Mouse (Mus musculus): Measurements from ENCODE around the gene Kif5c. TPM values are rescaled to one million over a fixed set of nuclear protein-coding genes. Genes with fewer than 3 reads are reported as not detected.

Gene Kif5c
- 205 and 215 TPM in 2 replicates for polyA plus RNA-seq (2015; fragmentation: Nextera tagmentation; extraction: Ambion mirVana)

DNA sequence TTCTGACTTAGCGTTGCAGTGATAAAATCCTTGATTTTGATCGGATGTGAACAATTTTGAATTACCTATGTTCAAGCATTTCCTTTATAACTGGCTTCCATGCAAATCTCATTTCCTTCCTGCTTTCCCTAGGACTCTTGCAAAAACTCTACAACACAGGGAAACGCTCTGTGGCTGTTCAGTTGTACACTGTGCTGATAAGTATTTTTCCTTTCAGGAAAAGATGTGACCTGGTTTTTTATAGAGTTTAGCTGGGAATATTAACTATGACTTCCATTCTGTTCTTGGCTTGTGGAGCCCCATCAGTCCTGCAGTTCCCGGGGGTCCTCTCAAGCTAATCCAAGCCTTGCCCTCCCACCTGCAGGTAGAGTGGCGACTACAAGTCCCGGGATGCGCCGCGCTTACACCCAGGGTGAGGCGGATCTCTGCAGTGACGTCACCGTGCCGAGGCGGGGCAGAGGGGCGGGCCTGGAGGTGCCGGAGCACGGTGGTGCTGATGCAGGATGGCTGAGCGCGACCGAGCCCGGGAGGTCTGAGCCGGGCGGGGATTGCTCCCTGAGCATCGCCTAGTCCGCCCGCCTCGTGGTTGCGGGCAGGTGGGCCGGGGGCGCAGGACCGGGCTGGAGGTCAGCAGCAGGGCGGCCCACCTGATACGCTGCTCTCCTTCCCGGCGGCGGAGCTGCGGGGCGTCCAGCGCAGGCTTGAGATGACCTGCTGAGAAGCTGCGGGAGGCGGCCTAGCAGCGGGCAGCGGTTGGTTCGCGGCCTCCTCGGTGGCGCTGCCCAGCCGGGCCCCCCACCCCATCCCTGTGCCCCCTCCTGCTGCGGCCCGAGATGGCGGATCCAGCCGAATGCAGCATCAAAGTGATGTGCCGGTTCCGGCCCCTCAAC lies at the start of gene Kif5c:
TSS of gene Kif5c (plus strand) at position 470 of the 890 bp plus-strand sequence.
- ATAC-seq (replicated peaks): peak; percentile 97
- Histone ChIP-seq H3K27me3 (replicated peaks) (no peaks in the 10 kb centered on the region), H3K9me3 (no peaks in the 10 kb centered on the region), H3K9ac (peak within 1 kb of the TSS; percentile 97), H3K4me3 (peak within 1 kb of the TSS; percentile 100), H3K27ac (peak within 1 kb of the TSS; percentile 96), H3K4me2 (peak within 1 kb of the TSS; percentile 55), H3K4me1 (peaks cover 22% of the 10 kb centered on the region), H3K36me3 (replicated peaks) (no peaks in the 10 kb centered on the region)
- 5% methylated on average over 47 of the region's 54 CpGs for WGBS

DNA sequence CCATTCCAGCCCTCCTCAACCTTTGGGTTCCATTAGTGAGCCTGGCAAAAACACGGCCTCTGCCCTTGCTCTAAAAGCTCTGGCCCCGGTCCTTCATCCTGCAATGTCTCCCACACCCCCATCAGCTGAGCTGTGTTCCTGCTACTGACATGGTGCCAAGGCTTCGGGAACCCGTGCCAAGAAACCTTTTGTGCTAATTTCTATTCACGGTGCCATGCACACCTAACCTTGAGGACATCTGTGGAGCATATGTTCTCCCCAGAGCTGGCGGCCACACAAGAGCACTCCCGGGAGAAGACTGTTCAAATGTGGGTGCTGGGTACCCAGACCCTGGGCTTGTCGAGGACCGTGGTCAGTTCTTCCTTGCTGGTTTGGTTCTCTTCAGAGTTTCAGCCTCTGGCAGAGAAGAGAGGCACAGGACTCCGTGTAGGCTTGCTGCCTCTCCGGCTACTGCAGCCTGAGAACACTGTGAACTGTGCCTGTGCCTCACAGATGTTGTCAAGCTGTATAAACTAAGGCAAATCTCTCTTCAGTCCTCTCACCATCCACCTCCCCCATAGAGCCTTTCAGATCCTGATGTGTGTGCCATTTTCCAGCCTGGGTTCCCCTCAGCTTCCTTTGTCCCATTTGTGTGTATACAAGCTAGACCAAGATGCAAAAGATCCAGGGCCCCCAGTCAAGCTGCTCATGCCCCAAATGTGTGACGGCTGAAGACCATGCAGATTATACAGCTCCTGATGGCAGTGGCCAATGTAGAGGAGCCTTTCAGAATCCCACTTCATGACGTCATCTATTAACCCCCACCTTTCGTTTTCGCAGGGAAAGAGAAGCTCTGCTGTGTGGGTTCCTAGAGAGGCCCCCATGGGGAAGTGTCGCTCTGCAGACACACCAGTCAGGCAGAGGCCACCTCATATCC lies 49.0 kb upstream of the Kif5c start:
- Histone ChIP-seq H3K27me3 (replicated peaks) (no peaks in the 10 kb centered on the region), H3K9me3 (no peaks in the 10 kb centered on the region), H3K9ac (no peak overlapping the region), H3K27ac (no peak overlapping the region), H3K36me3 (replicated peaks) (no peaks in the 10 kb centered on the region), H3K4me1 (peaks cover 25% of the 10 kb centered on the region), H3K4me3 (no peak overlapping the region), H3K4me2 (no peak overlapping the region)
- WGBS: 62% methylated on average over 16 of the region's 16 CpGs
- 0 out of 2 replicates have a peak, but pooled peaks have one; percentile 4 for ATAC-seq (replicated peaks)

DNA sequence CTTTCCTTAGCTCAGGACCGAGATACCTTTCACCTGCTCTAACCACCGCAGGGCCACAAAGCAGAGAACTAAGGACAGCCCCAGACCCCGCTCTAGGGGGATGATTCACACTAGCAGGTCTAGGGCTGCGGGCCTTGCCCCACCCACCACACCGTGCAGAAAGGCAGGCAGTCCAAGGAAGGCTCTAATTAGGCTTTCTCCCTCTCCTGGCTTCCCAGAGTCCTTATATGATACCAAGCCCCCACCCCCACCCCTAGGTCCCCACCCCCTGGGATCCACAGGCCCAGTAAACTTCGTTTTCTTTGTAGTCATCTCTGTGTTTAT lies 48.4 kb upstream of the Kif5c start:
- WGBS: 59% methylated on average over 6 of the region's 6 CpGs
- Histone ChIP-seq H3K4me1 (peaks cover 25% of the 10 kb centered on the region), H3K9me3 (no peaks in the 10 kb centered on the region), H3K9ac (no peak overlapping the region), H3K4me3 (no peak overlapping the region), H3K4me2 (no peak overlapping the region), H3K36me3 (replicated peaks) (no peaks in the 10 kb centered on the region), H3K27me3 (replicated peaks) (no peaks in the 10 kb centered on the region), H3K27ac (no peak overlapping the region)
- ATAC-seq (replicated peaks): peak; percentile 27; the same call in 1 of the 2 replicates

DNA sequence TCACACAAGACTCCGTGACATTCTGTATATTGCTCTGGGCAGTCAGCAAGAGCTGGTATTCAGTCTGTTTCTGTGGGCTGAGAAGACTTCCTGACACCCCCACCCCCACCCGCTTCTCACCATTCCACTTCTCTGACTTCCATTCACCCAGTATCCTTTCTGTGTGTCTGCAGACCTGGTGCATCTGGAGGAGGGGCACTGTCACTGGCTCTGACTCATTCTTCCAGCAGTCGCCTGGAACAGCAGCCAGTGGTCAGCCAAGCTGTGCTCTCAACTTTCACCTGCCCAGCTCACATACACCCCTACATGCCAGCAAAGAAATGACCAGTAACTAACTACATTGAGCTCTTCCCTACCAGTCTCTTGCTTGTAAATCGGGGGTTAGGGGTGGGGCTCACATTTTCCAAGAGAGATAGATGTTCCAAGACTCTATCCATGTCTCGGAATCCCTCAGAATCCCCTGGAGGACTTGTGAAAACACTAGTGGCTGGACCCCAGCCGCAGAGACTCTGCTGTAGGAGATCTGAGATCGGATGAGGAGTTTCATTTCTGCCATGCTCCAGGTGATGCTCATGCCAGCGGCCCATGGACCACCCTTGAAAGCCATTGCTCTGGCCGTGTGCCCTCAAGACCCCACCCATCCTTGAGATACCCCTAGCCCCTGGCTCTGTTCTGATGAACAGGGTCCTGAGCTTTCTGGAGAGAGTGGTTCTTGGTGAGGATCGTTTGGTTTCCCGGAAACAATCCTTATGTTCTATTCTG lies 47.8 kb upstream of the Kif5c start:
- no peaks in the 10 kb centered on the region for H3K27me3 ChIP-seq (replicated peaks)
- WGBS: 78% methylated on average over 11 of the region's 11 CpGs
- H3K4me2 ChIP-seq: 0 out of 2 replicates have a peak overlapping the region, but pooled peaks have one; percentile 39
- H3K27ac ChIP-seq: peak overlapping the region; percentile 65
- no peaks in the 10 kb centered on the region for H3K9me3 ChIP-seq
- ATAC-seq (replicated peaks): peak; percentile 32
- H3K36me3 ChIP-seq (replicated peaks): no peaks in the 10 kb centered on the region
- no peak overlapping the region for H3K9ac ChIP-seq
- no peak overlapping the region for H3K4me3 ChIP-seq
- H3K4me1 ChIP-seq: peaks cover 25% of the 10 kb centered on the region

DNA sequence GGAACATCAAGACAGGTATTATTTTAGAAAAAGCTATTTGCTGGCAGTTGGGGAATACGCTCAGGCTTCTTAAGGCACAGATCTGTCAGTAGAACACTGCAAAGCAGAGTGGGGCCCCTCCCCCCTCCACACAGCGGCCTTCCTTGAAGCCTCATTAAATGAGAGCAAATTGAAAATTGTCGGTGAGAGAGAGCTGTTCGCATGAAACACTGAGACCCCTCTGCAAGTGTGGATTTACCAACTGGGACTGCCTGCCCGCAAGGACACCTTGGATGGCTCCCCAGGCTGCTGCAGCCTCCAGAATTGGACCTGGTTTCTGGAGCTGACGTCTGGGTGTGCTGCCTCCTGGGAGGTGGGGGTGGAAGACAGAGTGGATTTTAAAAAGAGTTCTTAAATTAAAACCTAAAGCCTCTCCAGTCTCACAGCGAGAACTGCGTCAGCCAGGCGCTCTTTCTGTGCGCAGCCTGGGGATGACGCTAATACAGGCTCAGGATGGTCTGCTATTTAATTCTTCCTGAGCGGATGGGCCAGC lies 46.9 kb upstream of the Kif5c start:
- 0 out of 2 replicates have a peak overlapping the region, but pooled peaks have one; percentile 0 for H3K4me3 ChIP-seq
- peak overlapping the region; percentile 39 for H3K4me2 ChIP-seq
- H3K4me1 ChIP-seq: peaks cover 25% of the 10 kb centered on the region
- no peak overlapping the region for H3K9ac ChIP-seq
- no peaks in the 10 kb centered on the region for H3K27me3 ChIP-seq (replicated peaks)
- ATAC-seq (replicated peaks): peak; percentile 69
- 24% methylated on average over 12 of the region's 12 CpGs for WGBS
- no peaks in the 10 kb centered on the region for H3K9me3 ChIP-seq
- no peaks in the 10 kb centered on the region for H3K36me3 ChIP-seq (replicated peaks)
- H3K27ac ChIP-seq: peak overlapping the region; percentile 65

DNA sequence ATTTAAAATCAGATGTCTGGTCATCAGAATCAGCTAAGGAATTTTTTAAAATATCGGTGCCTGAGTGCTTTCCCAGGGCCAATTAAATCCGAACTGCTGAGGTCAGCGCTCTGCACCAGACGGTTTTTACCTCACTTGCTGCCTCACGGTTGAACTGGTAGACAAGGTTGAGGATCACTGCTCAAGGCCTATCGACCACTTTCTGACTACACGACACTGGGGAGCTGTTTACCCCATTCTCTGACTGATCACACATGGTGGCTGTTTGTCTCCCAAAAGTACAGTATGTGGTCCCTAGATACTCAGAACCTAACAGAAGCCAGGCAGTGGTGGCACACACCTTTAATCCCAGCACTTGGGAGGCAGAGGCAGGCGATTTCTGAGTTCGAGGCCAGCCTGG lies 46.4 kb upstream of the Kif5c start:
- peak overlapping the region; percentile 39 for H3K4me2 ChIP-seq
- H3K36me3 ChIP-seq (replicated peaks): no peaks in the 10 kb centered on the region
- 60% methylated on average over 9 of the region's 9 CpGs for WGBS
- peaks cover 25% of the 10 kb centered on the region for H3K4me1 ChIP-seq
- peak; percentile 22; the same call in 1 of the 2 replicates for ATAC-seq (replicated peaks)
- no peak overlapping the region for H3K9ac ChIP-seq
- no peaks in the 10 kb centered on the region for H3K27me3 ChIP-seq (replicated peaks)
- H3K4me3 ChIP-seq: no peak overlapping the region
- H3K9me3 ChIP-seq: no peaks in the 10 kb centered on the region
- peak overlapping the region; percentile 65 for H3K27ac ChIP-seq

DNA sequence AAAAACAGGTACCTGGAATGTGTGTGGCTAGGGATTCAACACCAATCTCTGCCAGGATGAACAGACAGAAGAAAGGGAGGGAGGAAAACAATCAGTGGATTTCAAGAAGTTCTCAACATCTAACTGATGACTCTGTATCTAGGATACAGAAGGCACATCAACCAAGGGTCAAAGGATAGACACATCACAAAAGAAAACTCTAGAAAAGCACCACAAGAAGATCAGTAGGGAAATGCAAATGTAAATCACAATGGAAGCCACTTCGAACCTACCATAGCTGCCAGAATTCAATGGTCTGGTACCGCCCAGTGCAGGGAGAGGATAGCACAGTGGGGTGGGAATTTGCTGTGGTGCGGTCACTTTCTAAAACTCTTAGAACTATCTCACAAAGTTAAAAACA lies 45.8 kb upstream of the Kif5c start:
- no peaks in the 10 kb centered on the region for H3K9me3 ChIP-seq
- H3K27ac ChIP-seq: no peak overlapping the region
- no peak overlapping the region for H3K4me3 ChIP-seq
- H3K36me3 ChIP-seq (replicated peaks): no peaks in the 10 kb centered on the region
- peaks cover 25% of the 10 kb centered on the region for H3K4me1 ChIP-seq
- ATAC-seq (replicated peaks): no peak
- no peak overlapping the region for H3K4me2 ChIP-seq
- no peaks in the 10 kb centered on the region for H3K27me3 ChIP-seq (replicated peaks)
- no peak overlapping the region for H3K9ac ChIP-seq
- WGBS: 85% methylated on average over 3 of the region's 3 CpGs

DNA sequence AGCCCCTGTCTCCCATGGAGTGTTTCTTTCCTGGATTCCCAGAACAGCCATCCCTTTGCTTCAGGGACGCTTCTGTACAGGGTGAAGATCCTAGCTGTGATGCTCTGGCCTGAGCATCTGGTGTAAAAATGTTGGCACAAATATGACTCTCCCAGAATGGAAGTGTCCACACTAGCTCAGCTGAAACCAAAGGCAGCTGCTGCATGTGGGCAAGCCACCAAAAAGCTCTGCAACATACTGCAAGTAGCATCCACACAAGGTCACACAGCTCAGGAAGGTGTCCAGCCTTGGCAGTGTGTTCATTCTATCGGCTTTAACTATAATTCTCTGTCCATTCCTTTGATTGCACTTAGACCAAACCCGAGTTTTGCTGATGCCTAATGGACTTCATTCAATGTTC lies 38.5 kb upstream of the Kif5c start:
- Histone ChIP-seq H3K4me2 (no peak overlapping the region), H3K36me3 (replicated peaks) (no peaks in the 10 kb centered on the region), H3K27me3 (replicated peaks) (no peaks in the 10 kb centered on the region), H3K9ac (no peak overlapping the region), H3K4me3 (no peak overlapping the region), H3K4me1 (no peaks in the 10 kb centered on the region), H3K9me3 (no peaks in the 10 kb centered on the region), H3K27ac (no peak overlapping the region)
- no peak for ATAC-seq (replicated peaks)
- WGBS: 88% methylated on average over 3 of the region's 3 CpGs

DNA sequence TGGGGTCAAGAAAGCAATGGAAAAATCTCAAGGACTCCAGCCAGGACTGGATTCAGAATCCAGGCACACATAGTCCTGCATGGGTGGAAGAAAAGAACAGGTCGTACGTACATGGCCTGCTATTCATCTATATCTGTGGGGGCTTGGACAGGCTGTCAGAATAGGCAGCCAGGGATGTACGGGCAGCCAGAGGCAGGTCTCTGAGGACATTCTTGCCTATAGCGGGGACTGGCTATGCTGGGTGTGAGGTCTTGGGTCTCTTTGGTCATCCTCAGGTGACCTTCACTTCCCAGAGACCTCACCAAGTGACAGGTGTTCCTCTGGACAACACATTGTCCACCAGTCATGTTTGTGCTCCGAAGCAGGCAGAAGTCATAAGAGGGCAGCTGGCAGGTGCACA lies 36.6 kb upstream of the Kif5c start:
- H3K4me2 ChIP-seq: no peak overlapping the region
- H3K27ac ChIP-seq: no peak overlapping the region
- 94% methylated on average over 5 of the region's 5 CpGs for WGBS
- ATAC-seq (replicated peaks): no peak
- H3K9ac ChIP-seq: no peak overlapping the region
- no peaks in the 10 kb centered on the region for H3K36me3 ChIP-seq (replicated peaks)
- no peaks in the 10 kb centered on the region for H3K27me3 ChIP-seq (replicated peaks)
- H3K4me3 ChIP-seq: no peak overlapping the region
- H3K4me1 ChIP-seq: no peaks in the 10 kb centered on the region
- H3K9me3 ChIP-seq: no peaks in the 10 kb centered on the region

DNA sequence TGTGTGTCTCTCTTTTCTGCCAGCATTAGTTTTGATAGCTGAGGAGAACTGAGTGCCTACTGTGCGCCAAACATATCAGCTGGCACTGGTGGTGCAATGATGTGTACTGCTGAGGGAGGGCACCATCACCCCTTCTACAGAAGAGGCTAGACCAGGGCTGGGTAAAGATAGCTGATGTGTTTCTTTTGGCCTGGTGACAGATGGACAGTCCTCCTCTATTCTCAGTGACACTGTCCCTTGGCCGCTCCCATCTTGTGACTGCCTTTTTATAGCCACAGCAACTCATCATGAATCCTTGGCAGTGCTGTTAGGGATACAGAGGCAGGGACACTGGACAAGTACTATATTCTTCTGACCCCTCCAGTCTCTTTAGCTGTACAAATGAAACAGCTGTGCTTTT lies 35.8 kb upstream of the Kif5c start:
- no peak for ATAC-seq (replicated peaks)
- no peak overlapping the region for H3K4me3 ChIP-seq
- no peaks in the 10 kb centered on the region for H3K4me1 ChIP-seq
- no peaks in the 10 kb centered on the region for H3K27me3 ChIP-seq (replicated peaks)
- no peak overlapping the region for H3K27ac ChIP-seq
- WGBS: 89% methylated on average over 2 of the region's 2 CpGs
- no peaks in the 10 kb centered on the region for H3K36me3 ChIP-seq (replicated peaks)
- no peaks in the 10 kb centered on the region for H3K9me3 ChIP-seq
- H3K4me2 ChIP-seq: no peak overlapping the region
- no peak overlapping the region for H3K9ac ChIP-seq

DNA sequence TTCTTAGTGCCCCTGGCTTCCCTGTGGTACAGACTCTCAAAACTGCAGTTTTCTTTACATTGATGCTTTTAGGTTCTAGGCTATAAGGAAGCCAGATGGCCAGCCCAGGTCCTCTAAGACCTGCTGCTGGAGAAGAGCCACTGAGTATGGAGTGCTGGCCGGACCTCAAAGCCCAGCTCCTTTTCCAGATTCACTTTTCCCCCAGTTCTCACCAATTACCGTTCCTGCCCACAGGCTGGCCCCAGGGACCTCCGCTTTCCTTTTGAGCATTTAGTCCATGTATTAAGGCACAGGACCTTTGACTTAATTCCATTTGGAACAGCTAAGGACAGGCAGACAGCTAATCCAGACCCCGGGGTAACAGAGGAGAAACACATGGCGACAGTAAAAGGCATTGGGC lies 28.6 kb upstream of the Kif5c start:
- 60% methylated on average over 5 of the region's 5 CpGs for WGBS
- Histone ChIP-seq H3K27me3 (replicated peaks) (no peaks in the 10 kb centered on the region), H3K4me3 (no peak overlapping the region), H3K9me3 (no peaks in the 10 kb centered on the region), H3K4me2 (no peak overlapping the region), H3K36me3 (replicated peaks) (no peaks in the 10 kb centered on the region), H3K4me1 (no peaks in the 10 kb centered on the region), H3K27ac (no peak overlapping the region), H3K9ac (no peak overlapping the region)
- ATAC-seq (replicated peaks): no peak

Measured in midbrain, embryonic 15.5 days (tissue).